Mouse (Mus musculus) liver, embryonic 12.5 days (tissue): ENCODE measurements around the gene Peli2. TPM values are rescaled to one million over a fixed set of nuclear protein-coding genes. Genes with fewer than 3 reads are reported as not detected.

Source experiments
- ATAC-seq: fragments of 200-750 bp; cut with Nextera tagmentation; 2 replicates; pipeline ENCODE4 v1.8.0; 2017; ENCODE audit warnings: moderate number of reproducible peaks, mild to moderate bottlenecking, moderate library complexity
- H3K27ac ChIP-seq: fragments of 300-500 bp; sonication (generic); 2 replicates; pipeline ENCODE4 v1.5.1; 2016; ENCODE audit warnings: mild to moderate bottlenecking
- H3K27me3 ChIP-seq: fragments of 300-500 bp; sonication (generic); replicated peaks from 2 replicates; pipeline ENCODE4 v1.6.1; 2016; ENCODE audit warnings: mild to moderate bottlenecking, moderate library complexity
- H3K36me3 ChIP-seq: fragments of 300-500 bp; sonication (generic); 2 replicates; pipeline ENCODE4 v1.6.1; 2016; ENCODE audit warnings: mild to moderate bottlenecking, moderate library complexity
- H3K4me1 ChIP-seq: fragments of 300-500 bp; sonication (generic); 2 replicates; pipeline ENCODE4 v1.6.1; 2016
- H3K4me2 ChIP-seq: fragments of 300-500 bp; sonication (generic); 2 replicates; pipeline ENCODE4 v1.6.1; 2016; ENCODE audit warnings: mild to moderate bottlenecking, moderate library complexity
- H3K4me3 ChIP-seq: fragments of 300-500 bp; sonication (generic); 2 replicates; pipeline ENCODE4 v1.5.1; 2016; ENCODE audit warnings: mild to moderate bottlenecking, moderate library complexity
- H3K9ac ChIP-seq: fragments of 300-500 bp; sonication (generic); 2 replicates; pipeline ENCODE4 v1.6.1; 2016; ENCODE audit warnings: mild to moderate bottlenecking, moderate library complexity
- H3K9me3 ChIP-seq: fragments of 300-500 bp; sonication (generic); replicated peaks from 2 replicates; pipeline ENCODE4 v1.6.1; 2016; ENCODE audit warnings: mild to moderate bottlenecking, moderate library complexity
- WGBS: fragments of 180-500 bp; shearing (Covaris S2); methylation state at CpG from one replicate; pipeline ENCODE4 v1.1.7; 2016; ENCODE audit not compliant: insufficient replicate concordance; 5-methylcytosine and 5-hydroxymethylcytosine counted together
- polyA plus RNA-seq: library from polyadenylated mRNA; unstranded; fragments of >200 nt; fragmentation: Nextera tagmentation; extraction: Ambion mirVana; gene quantifications from 2 replicates; pipeline ENCODE4 v1.2.1, GENCODE M21; 2016

Peli2 gene
- polyA plus RNA-seq, 1 experiment from 2014 or later, result 1.8 TPM

- Histone ChIP-seq H3K27me3 (no peaks in the 10 kb centered on the region), H3K27ac (no peak overlapping the region), H3K9ac (no peak overlapping the region), H3K9me3 (no peaks in the 10 kb centered on the region), H3K4me3 (no peak overlapping the region), H3K4me2 (no peak overlapping the region), H3K36me3 (no peaks in the 10 kb centered on the region), H3K4me1 (0 out of 2 replicates have a peak, but pooled peaks cover 3% of the 10 kb centered on the region)
- no peak for ATAC-seq
- 67% methylated on average over 2 of the region's 2 CpGs for WGBS
Observed at GRCm38 (mm10) chr14:48249459-48249858, 128.8 kb downstream of the Peli2 start.

- no peak for ATAC-seq
- H3K9ac ChIP-seq, result no peak overlapping the region
- no peak overlapping the region for H3K27ac ChIP-seq
- 69% methylated on average over 9 of the region's 9 CpGs for WGBS
- H3K9me3 ChIP-seq, result no peaks in the 10 kb centered on the region
- no peak overlapping the region for H3K4me3 ChIP-seq
- H3K4me2 ChIP-seq, result no peak overlapping the region
- no peaks in the 10 kb centered on the region for H3K27me3 ChIP-seq
- no peaks in the 10 kb centered on the region for H3K36me3 ChIP-seq
- H3K4me1 ChIP-seq, result 0 out of 2 replicates have a peak, but pooled peaks cover 3% of the 10 kb centered on the region
Observed at GRCm38 (mm10) chr14:48249909-48250308, 129.3 kb downstream of the Peli2 start.

- 59% methylated on average over 9 of the region's 9 CpGs for WGBS
- Histone ChIP-seq H3K4me1 (no peaks in the 10 kb centered on the region), H3K4me2 (no peak overlapping the region), H3K4me3 (no peak overlapping the region), H3K9me3 (no peaks in the 10 kb centered on the region), H3K9ac (no peak overlapping the region), H3K27ac (no peak overlapping the region), H3K27me3 (no peaks in the 10 kb centered on the region), H3K36me3 (no peaks in the 10 kb centered on the region)
- ATAC-seq, result no peak
Observed at GRCm38 (mm10) chr14:48251381-48251979, 130.9 kb downstream of the Peli2 start.

DNA sequence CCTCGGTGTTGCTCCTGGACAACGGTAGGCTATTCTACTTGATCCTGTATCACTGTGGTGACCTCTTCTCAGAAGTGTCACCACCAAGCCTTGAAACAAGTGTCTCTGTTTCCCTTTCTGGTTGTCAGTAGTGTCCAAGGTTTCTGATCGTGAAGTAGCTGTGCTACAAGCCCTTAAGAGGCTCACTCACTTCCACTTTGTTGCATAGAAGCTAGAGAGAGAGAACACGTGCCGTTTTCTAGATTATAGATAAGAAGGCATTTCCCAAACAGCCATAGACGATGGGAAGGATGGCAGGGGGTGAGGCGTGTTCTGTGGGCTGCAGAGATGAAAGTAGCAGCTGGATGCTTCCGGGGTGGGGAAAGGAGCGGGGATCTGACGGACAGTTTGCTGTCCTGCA lies 132.6 kb downstream of the Peli2 start:
- no peak overlapping the region for H3K4me3 ChIP-seq
- H3K27ac ChIP-seq, result no peak overlapping the region
- no peak overlapping the region for H3K9ac ChIP-seq
- H3K4me1 ChIP-seq, result no peaks in the 10 kb centered on the region
- ATAC-seq, result no peak
- H3K27me3 ChIP-seq, result no peaks in the 10 kb centered on the region
- 42% methylated on average over 10 of the region's 10 CpGs for WGBS
- H3K36me3 ChIP-seq, result no peaks in the 10 kb centered on the region
- no peaks in the 10 kb centered on the region for H3K9me3 ChIP-seq
- no peak overlapping the region for H3K4me2 ChIP-seq

- H3K9me3 ChIP-seq, result no peaks in the 10 kb centered on the region
- ATAC-seq, result no peak
- H3K27ac ChIP-seq, result no peak overlapping the region
- no peaks in the 10 kb centered on the region for H3K36me3 ChIP-seq
- no peak overlapping the region for H3K4me3 ChIP-seq
- no peak overlapping the region for H3K9ac ChIP-seq
- no peaks in the 10 kb centered on the region for H3K4me1 ChIP-seq
- WGBS, result 77% methylated on average over 8 of the region's 8 CpGs
- no peak overlapping the region for H3K4me2 ChIP-seq
- no peaks in the 10 kb centered on the region for H3K27me3 ChIP-seq
Observed at GRCm38 (mm10) chr14:48254696-48255095, 134.1 kb downstream of the Peli2 start.

- no peak for ATAC-seq
- Histone ChIP-seq H3K27me3 (no peaks in the 10 kb centered on the region), H3K27ac (no peak overlapping the region), H3K36me3 (no peaks in the 10 kb centered on the region), H3K9ac (no peak overlapping the region), H3K4me1 (no peaks in the 10 kb centered on the region), H3K9me3 (no peaks in the 10 kb centered on the region), H3K4me3 (no peak overlapping the region), H3K4me2 (no peak overlapping the region)
- WGBS, result 63% methylated on average over 5 of the region's 5 CpGs
Observed at GRCm38 (mm10) chr14:48255290-48255689, 134.7 kb downstream of the Peli2 start.

- H3K27me3 ChIP-seq, result no peaks in the 10 kb centered on the region
- no peaks in the 10 kb centered on the region for H3K4me1 ChIP-seq
- no peak overlapping the region for H3K4me3 ChIP-seq
- ATAC-seq, result no peak
- H3K9me3 ChIP-seq, result no peaks in the 10 kb centered on the region
- no peak overlapping the region for H3K9ac ChIP-seq
- whole genome bisulfite sequencing, result 65% methylated on average over 7 of the region's 7 CpGs
- H3K4me2 ChIP-seq, result no peak overlapping the region
- no peaks in the 10 kb centered on the region for H3K36me3 ChIP-seq
- no peak overlapping the region for H3K27ac ChIP-seq
Observed at GRCm38 (mm10) chr14:48257759-48258158, 137.1 kb downstream of the Peli2 start.

DNA sequence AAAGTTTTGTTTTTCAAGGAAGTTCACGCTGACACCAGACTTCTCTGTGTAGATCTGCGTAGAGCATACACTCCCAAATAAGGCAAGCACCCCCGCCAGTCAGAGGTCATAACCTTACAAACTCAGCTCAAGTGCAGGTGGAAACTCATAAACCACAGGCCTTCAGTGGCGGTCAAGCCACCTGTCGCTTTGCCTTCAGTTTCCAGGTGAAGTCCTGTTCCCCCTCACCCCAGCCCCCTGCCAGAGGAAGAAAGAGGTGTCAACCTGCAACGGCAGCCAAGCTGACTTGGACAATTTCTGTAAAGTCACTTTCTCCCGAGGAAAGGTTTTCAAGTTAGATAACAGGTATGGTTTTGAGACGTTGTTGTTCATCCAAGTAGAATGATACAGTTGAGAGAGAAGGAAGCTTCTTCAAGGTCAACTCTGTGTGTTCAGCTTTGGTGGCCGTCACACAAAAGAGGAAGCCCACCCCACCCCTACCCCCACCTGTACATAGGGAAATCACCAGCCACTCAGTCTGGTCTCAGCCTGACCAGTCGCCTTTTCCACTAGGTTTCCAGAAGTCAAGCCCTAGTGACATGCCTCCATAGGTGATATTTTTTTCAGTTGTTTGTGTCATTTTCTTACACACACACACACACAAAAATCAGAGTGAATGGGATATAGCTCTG lies 138.2 kb downstream of the Peli2 start:
- Histone ChIP-seq H3K4me3 (no peak overlapping the region), H3K4me1 (no peaks in the 10 kb centered on the region), H3K27ac (no peak overlapping the region), H3K9ac (no peak overlapping the region), H3K27me3 (no peaks in the 10 kb centered on the region), H3K36me3 (no peaks in the 10 kb centered on the region), H3K4me2 (no peak overlapping the region), H3K9me3 (no peaks in the 10 kb centered on the region)
- 51% methylated on average over 10 of the region's 10 CpGs for WGBS
- no peak for ATAC-seq

DNA sequence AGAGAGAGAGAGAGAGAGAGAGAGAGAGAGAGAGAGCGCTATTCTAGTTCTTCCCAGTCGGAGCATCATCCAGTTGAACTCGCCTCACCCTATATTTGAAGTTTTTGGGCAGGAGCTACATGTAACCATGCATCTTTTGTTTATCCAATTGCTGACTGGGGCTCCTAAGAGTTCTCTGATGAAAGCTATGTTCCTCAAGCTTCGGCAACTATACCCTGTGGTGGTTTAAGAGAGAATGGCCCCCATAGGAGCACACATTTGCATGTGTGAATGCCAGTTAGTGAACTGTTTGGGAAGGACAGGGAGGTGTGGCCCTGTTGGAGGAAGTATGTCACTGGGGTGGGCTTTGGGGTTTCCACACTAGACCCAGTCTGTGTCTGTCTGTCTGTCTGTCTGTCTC lies 142.5 kb downstream of the Peli2 start:
- Histone ChIP-seq H3K9me3 (no peaks in the 10 kb centered on the region), H3K27me3 (no peaks in the 10 kb centered on the region), H3K4me2 (no peak overlapping the region), H3K36me3 (no peaks in the 10 kb centered on the region), H3K4me1 (no peaks in the 10 kb centered on the region), H3K4me3 (no peak overlapping the region), H3K9ac (no peak overlapping the region), H3K27ac (no peak overlapping the region)
- 66% methylated on average over 4 of the region's 4 CpGs for WGBS
- no peak for ATAC-seq

DNA sequence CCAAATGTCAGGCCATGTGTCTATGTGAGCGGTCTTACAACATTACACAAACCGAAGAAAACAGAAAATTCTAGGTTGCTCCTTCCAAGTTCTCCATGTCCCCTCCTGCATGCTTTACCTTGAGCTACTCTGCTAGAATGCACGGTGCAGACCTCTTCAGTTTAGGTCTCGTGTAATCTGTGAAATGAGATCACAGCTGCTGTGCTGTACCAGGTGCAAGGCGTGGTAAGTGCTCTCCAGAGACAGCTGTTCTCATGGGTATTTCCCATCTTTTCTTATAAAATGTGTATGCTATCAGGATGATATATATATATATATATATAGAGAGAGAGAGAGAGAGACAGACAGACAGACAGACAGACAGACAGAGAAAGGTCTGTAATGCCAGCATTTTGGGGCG lies 146.1 kb downstream of the Peli2 start:
- Histone ChIP-seq H3K27ac (no peak overlapping the region), H3K9ac (no peak overlapping the region), H3K36me3 (no peaks in the 10 kb centered on the region), H3K9me3 (no peaks in the 10 kb centered on the region), H3K4me3 (no peak overlapping the region), H3K27me3 (no peaks in the 10 kb centered on the region), H3K4me2 (no peak overlapping the region), H3K4me1 (no peaks in the 10 kb centered on the region)
- 69% methylated on average over 6 of the region's 6 CpGs for WGBS
- no peak for ATAC-seq

DNA sequence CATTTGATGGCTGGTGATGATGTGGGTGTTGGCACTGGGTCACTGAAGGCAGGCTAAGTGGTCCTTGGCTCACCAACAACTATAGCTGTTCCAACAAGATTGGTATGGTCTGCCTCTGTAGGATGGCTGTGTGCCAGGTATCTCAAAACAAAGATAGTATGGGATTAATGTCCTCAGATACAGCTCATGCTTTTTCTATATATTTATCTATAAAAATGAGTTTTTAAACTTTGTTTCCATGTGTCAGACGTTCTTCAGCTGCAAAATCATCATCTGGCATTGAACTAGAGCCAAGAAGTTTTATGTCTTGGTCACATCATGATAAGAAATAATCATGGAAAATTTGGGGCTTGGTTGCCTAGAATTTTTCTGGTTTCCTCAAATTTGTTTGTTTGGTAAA lies 157.7 kb downstream of the Peli2 start:
- H3K4me1 ChIP-seq, result no peaks in the 10 kb centered on the region
- ATAC-seq, result no peak
- H3K4me3 ChIP-seq, result no peak overlapping the region
- H3K9me3 ChIP-seq, result no peaks in the 10 kb centered on the region
- H3K27me3 ChIP-seq, result no peaks in the 10 kb centered on the region
- H3K27ac ChIP-seq, result no peak overlapping the region
- H3K9ac ChIP-seq, result no peak overlapping the region
- 29% methylated on average over 1 of the region's 1 CpGs for WGBS
- no peak overlapping the region for H3K4me2 ChIP-seq
- H3K36me3 ChIP-seq, result no peaks in the 10 kb centered on the region

DNA sequence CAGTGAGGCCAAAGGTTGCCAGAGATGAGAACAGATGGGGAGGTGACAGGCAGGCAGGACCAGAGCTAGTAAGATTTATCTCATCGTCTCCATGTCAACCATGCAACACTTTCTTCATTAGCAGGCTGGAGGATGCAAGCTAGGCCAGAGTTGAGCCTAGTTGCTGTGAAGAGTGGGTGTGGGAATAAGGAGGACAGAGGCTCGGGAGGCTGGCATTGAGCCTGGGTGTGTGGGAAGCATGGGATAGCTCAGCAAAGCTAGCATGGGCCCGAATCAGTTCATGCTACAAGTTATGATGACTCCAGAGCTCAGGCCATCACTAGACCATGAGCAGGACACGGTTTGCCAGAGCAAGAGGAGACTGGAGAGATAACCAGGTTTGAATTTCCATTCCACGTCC lies 166.3 kb downstream of the Peli2 start:
- no peaks in the 10 kb centered on the region for H3K9me3 ChIP-seq
- H3K36me3 ChIP-seq, result no peaks in the 10 kb centered on the region
- H3K9ac ChIP-seq, result no peak overlapping the region
- H3K27ac ChIP-seq, result no peak overlapping the region
- WGBS, result 66% methylated on average over 5 of the region's 5 CpGs
- H3K4me2 ChIP-seq, result no peak overlapping the region
- H3K4me1 ChIP-seq, result no peaks in the 10 kb centered on the region
- no peak overlapping the region for H3K4me3 ChIP-seq
- H3K27me3 ChIP-seq, result no peaks in the 10 kb centered on the region
- ATAC-seq, result no peak

DNA sequence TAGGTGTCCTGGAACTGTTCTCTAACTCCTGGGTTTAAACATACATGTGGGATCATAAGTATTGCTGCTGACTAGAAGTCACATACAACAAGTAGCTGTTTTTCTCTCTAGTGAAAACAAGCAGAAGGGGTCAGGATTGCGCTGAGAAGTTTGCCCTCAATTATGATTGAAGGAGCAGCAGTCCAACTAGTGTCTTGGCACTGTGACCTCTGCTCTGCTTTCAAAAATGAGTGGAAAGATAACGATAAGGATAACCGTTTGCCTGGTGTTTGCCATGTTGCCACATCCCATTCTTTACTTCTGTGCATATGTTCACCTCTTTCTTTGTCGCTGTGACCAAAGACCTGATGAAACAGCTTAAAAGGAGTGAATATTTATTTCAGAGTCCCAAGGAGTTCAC lies 167.0 kb downstream of the Peli2 start:
- Histone ChIP-seq H3K4me1 (no peaks in the 10 kb centered on the region), H3K4me2 (no peak overlapping the region), H3K27me3 (no peaks in the 10 kb centered on the region), H3K36me3 (no peaks in the 10 kb centered on the region), H3K27ac (no peak overlapping the region), H3K9ac (no peak overlapping the region), H3K9me3 (no peaks in the 10 kb centered on the region), H3K4me3 (no peak overlapping the region)
- WGBS, result 60% methylated on average over 4 of the region's 4 CpGs
- no peak for ATAC-seq
